Mouse (Mus musculus) embryo, embryonic 11.5 days (tissue): ENCODE measurements around the gene Sec61g.
A peak's percentile ranks its signal among the peaks of the same experiment; 100 is the strongest.
"Not testable (repeated sequence)": the region's sequence is repeated elsewhere in the genome, so short reads cannot be mapped to it uniquely, and the experiment has no call there.

Experiments
- DNase-seq: peaks from one replicate; pipeline ENCODE4 v3.0.0-alpha.2; 2012; ENCODE audit warnings: low read depth, low spot score

The Sec61g gene

GRCm38 (mm10) chr11:16508052-16508654 lies at the start of gene Sec61g:
Sec61g (minus strand) TSS chr11:16508484.
- DNase-seq = peak; percentile 86

GRCm38 (mm10) chr11:16546421-16547163 lies 38.3 kb upstream of the Sec61g start:
- DNase-seq = no peak

- DNase-seq = no peak
Measured at GRCm38 (mm10) chr11:16537379-16537778, 29.1 kb upstream of the Sec61g start.

GRCm38 (mm10) chr11:16534582-16535553 lies 26.6 kb upstream of the Sec61g start:
- DNase-seq = no peak

GRCm38 (mm10) chr11:16532877-16533276 lies 24.6 kb upstream of the Sec61g start:
- DNase-seq = no peak

- DNase-seq = no peak
Measured at GRCm38 (mm10) chr11:16528909-16529308, 20.6 kb upstream of the Sec61g start.

GRCm38 (mm10) chr11:16528391-16528790 lies 20.1 kb upstream of the Sec61g start:
- no peak for DNase-seq

GRCm38 (mm10) chr11:16527743-16528142 lies 19.5 kb upstream of the Sec61g start:
- no peak for DNase-seq

GRCm38 (mm10) chr11:16526467-16526866 lies 18.2 kb upstream of the Sec61g start:
- DNase-seq = no peak

- DNase-seq = no peak
Measured at GRCm38 (mm10) chr11:16525724-16526123, 17.4 kb upstream of the Sec61g start.

- no peak for DNase-seq
Measured at GRCm38 (mm10) chr11:16524917-16525640, 16.8 kb upstream of the Sec61g start.

GRCm38 (mm10) chr11:16515081-16515480 lies 6.8 kb upstream of the Sec61g start:
- not testable (repeated sequence) for DNase-seq

- not testable (repeated sequence) for DNase-seq
Measured at GRCm38 (mm10) chr11:16514221-16514620, 5.9 kb upstream of the Sec61g start.

- no peak for DNase-seq
Measured at GRCm38 (mm10) chr11:16507385-16508051, 766 bp downstream of the Sec61g start.

GRCm38 (mm10) chr11:16505999-16506398 lies 2.3 kb downstream of the Sec61g start:
- DNase-seq = no peak

GRCm38 (mm10) chr11:16503150-16503549 lies 5.1 kb downstream of the Sec61g start:
- DNase-seq = no peak

GRCm38 (mm10) chr11:16502744-16503143 lies 5.5 kb downstream of the Sec61g start:
- no peak for DNase-seq

- no peak for DNase-seq
Measured at GRCm38 (mm10) chr11:16498756-16499680, 9.3 kb downstream of the Sec61g start.
